Mouse (Mus musculus): ENCODE measurements around the gene Mettl7a2.
A peak's percentile ranks its signal among the peaks of the same experiment; 100 is the strongest.
"Not testable (repeated sequence)": the region's sequence is repeated elsewhere in the genome, so short reads cannot be mapped to it uniquely, and the experiment has no call there.

The Mettl7a2 gene

GRCm38 (mm10) chr15:100352711-100353250 lies at the start of gene Mettl7a2, which contains the start of gene Methig1:
Gene Mettl7a2, plus strand, starts transcription at chr15:100353200.
Gene Methig1, plus strand, starts transcription at chr15:100353149.
- no peak for DNase-seq (ENCODE audit: low spot score in 2 of 2)

GRCm38 (mm10) chr15:100303428-100304018 lies 49.5 kb upstream of the Mettl7a2 start:
- no peak for DNase-seq (ENCODE audit: low spot score in 2 of 2)

- peak; percentile 62 to 83 for DNase-seq (ENCODE audit: low spot score in 2 of 2)
Measured at GRCm38 (mm10) chr15:100304019-100304991, 48.7 kb upstream of the Mettl7a2 start, which contains the start of gene Mettl7a1. Gene Mettl7a1, plus strand, starts transcription at chr15:100304140.

- no peak for DNase-seq (ENCODE audit: low spot score in 2 of 2)
Measured at GRCm38 (mm10) chr15:100306201-100306600, 46.8 kb upstream of the Mettl7a2 start.

DNA sequence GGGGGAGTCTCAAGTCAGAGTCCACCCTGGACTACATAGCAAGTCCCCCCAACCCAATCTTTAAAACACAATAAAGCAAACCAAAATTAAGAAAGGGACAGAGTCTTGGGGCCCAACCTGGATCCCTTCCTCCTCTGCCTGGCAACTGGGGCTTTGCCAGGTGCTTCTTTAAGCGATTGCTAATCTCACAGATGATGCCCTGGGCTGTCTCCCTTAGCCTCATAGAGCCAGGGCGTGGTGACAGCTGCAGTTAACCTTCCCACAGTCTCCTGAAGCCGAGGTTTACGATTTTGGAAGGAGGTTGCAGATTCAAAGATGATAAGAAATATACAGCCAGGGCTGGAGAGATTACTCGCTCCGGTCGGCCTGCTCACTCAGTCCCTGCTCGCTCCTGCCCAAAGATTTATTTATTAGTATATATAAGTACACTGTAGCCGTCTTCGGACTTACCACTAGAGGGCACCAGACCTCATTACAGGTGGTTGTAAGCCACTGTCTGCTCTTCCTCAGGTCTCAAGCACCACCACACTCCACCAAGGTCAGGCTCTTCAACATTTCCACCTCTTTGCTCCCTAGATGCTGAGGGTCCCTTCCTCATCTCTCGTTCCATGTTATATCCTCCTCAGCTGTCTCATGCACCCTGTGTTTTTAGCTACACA lies 45.4 kb upstream of the Mettl7a2 start:
- not testable (repeated sequence) for DNase-seq (ENCODE audit: low spot score in 2 of 2)

GRCm38 (mm10) chr15:100312346-100312745 lies 40.7 kb upstream of the Mettl7a2 start:
- no peak for DNase-seq (ENCODE audit: low spot score in 2 of 2)

DNA sequence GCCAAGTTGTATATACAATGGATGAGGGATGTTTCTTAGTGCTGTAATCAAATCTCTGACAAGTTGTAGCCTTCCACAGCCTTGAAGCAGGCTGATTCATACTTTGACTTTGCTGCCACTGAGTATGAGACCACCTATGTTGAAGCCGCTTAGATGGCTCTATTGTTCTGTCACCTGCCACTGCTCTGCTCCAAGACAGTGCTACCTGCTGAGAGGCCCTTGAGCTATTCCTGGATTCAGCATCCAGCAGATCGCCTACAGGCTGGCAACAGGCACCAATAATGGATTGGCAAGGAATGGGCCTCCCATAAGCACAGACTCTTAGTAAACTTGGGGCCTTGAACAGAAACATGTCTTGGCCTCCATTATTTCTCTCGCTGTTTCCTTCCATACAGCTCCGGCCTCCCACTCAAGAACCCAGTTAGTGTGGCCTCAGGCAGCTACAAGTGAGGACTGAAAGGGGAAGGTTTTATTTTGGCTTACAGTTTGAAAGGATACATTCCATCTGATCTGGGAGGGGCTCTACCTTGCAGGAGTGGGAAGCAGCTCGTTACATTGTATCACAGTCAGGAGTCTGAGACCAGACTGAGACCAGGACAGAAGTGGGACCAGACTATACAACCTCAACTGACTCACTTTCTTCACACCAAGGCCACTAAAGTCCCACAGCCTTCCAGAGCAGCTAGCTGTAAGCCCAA lies 38.4 kb upstream of the Mettl7a2 start:
- no peak for DNase-seq (ENCODE audit: low spot score in 2 of 2)

DNA sequence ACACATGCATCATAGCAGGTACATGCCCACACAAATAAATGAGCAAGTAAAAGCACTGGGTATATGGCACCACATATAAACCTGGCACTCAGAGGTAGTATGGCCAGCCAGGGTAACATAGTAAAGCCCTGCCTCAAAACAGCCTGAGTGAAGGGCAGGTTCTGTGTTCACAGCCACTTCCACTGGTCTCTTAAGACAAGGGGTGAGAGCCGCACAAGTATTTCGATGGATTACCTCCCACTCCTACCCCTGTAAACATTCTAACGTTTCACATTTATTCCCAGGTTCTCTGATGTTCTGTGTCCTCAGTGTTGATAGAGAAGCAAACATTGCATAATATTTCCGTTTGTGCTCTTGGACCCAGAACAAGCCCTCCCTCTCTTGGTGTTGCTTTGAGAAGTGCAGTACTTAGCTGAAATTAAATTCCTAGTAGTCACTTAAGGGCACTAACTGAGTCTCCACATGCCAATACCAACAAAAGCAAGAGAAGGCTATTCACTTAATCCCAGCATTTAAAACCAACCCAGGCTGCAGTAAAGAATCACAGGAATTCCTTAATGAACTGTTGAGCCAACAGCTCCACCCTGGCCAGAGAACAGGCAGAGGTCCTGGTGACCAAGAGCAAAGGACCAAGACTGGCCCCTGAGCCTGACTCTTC lies 34.9 kb upstream of the Mettl7a2 start:
- DNase-seq (ENCODE audit: low spot score in 2 of 2) = not testable (repeated sequence)

- no peak for DNase-seq (ENCODE audit: low spot score in 2 of 2)
Measured at GRCm38 (mm10) chr15:100319884-100320283, 33.1 kb upstream of the Mettl7a2 start.

DNA sequence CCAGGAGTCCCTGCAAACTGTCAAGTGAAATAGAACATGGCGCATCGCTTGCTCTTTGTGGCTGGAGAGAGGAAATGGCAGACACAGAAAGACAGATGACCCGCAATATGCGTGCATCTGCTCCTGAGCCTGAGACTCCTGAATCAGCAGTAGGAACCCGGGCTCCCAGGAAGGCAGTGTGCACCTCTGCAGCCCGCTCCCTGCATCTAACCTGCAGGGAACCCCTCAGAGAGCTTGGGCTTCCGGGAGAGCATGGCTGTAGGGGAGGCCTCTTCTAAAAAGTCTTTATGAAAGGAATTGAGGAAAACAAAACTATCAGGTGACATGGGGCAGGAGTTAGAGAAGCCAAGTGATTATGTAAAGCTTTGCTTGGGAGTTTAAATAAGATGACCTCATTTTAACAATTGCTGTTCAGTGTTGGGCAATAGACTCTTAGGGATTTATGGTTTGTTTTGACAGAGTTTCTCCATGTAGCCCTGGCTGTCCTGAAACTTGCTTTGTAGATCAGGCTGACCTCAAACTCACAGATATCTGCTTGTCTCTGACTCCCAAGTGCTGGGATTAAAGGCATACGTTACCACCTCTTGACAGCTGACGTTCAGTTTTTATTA lies 32.6 kb upstream of the Mettl7a2 start:
- DNase-seq (ENCODE audit: low spot score in 2 of 2) = no peak

- DNase-seq (ENCODE audit: low spot score in 2 of 2) = no peak
Measured at GRCm38 (mm10) chr15:100321134-100321533, 31.9 kb upstream of the Mettl7a2 start.

DNA sequence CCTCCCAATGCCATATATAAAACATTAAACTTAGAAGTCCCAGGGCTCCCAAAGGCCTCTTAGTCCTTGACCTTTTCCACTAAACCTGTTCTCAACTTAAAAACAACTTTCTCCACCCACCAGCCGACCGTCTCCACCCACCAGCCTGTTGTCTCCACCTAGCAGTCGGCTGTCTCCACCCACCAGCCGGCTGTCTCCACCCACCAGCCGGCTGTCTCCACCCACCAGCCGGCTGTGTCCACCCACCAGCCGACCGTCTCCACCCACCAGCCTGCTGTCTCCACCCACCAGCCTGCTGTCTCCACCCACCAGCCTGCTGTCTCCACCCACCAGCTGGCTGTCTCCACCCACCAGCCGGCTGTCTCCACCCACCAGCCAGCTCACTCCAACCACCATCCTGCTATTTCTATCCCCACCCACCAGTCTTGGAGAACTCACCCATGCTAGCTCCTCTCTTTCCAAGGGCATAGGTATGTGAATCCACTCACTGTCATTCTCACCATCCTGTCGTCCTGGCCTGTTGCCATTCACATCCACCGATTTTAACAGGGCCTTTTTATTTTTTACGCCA lies 28.9 kb upstream of the Mettl7a2 start:
- peak in 1 of 2 experiments; percentile 24 for DNase-seq (ENCODE audit: low spot score in 2 of 2)

- DNase-seq (ENCODE audit: low spot score in 2 of 2) = no peak
Measured at GRCm38 (mm10) chr15:100325235-100325634, 27.8 kb upstream of the Mettl7a2 start.

DNA sequence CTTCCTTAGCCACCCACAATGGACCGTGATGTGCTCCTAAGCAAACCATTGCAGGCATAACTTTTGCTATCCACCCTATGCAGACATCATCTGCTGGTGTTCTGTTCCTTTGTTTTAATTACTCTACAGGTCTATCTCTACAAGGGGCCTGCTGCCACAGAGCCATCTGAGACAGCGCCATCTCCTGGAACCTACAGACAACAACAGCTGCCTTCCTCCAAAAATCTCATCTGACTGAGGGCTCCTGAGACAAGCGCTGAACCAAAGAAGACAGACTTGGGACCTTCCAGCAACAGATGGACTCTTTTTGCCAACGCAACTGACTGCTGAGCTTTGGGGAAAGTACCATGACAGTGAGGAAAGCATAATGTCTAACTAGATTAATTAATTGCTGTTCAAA lies 24.9 kb upstream of the Mettl7a2 start:
- DNase-seq (ENCODE audit: low spot score in 2 of 2) = not testable (repeated sequence)

- not testable (repeated sequence) for DNase-seq (ENCODE audit: low spot score in 2 of 2)
Measured at GRCm38 (mm10) chr15:100329336-100329735, 23.7 kb upstream of the Mettl7a2 start.

DNA sequence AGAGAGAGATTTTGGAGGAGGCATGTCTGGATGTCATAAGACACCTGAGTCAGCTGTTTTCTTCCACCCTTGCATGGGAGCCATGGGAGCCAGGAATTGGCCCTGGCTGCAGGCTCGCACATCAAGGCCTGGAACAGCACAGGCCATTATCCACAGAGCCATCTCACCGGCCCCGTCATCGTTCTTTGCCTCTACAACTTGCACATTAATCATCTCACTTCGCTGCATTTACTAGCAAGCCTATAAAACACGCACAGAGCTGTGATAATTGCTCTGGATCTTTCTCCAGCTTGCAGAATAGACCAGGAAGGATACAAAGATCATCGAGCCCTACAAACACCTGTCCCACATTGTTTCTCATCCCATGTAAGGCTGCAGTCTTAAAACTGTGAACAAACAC lies 22.3 kb upstream of the Mettl7a2 start:
- DNase-seq (ENCODE audit: low spot score in 2 of 2) = no peak

DNA sequence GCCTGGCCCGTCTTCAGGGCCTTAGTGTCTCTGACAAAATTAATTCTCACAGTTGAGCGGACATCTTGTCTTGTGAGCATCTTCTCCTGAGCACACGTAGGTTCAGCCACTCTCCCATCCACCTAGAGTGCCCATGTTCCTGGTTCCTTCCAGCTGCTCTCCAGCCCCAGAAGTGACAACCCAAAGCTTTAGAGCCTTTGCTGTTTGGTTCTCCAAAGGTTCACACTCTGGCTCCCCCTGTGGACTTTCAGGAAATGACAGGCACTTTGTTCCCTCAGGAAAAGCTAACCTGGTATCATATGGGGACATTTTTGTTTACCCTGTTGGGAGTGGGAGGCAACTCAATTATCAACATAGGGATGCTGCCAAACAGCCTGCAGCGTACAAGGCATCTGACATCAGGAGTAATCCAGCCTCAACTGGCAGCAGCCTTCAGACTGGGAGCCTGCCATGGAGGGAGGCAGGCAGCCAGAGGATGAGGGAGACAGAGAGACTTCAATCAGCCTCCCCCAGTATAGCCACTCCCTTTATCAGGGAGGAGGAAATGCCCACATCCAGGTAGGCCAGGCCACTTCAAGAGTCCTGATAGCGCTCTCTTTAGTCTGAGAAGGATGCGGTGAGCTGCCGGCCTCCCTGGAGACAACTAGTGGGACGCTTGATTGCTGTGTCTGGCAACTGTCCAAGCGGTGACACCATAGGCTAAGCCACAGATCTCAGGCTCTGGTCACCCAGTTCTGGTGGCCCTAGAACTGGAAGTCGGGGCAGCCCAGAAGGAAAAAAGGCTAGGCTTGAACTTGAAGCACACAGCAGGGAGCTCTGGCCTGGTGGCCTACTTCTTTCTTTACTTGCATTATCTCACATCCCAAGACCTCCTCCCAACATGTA lies 20.7 kb upstream of the Mettl7a2 start:
- DNase-seq (ENCODE audit: low spot score in 2 of 2) = not testable (repeated sequence)

DNA sequence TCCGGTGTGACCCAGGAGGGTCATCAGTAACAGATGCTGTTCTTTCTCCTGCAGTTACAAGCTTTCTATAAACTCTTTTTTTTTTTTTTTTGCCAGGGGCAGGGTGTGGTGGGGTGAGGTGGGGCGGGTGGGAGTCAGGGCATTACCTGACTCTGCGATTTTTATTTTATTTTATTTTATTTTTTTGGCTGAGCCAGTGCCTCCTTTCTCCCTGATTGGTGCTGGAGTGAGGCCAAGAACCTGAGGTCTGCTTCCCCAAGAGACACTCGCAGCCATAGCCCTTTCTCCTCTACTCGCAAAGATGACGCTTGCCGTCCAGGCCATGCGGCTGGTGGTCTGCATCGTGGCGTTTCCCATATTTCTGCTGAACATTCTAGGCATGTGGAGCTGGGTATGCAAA lies 18.4 kb upstream of the Mettl7a2 start, which contains the start of gene Mettl7a3:
Gene Mettl7a3, plus strand, starts transcription at position 301 of the 400 bp plus-strand sequence.
- no peak for DNase-seq (ENCODE audit: low spot score in 2 of 2)

GRCm38 (mm10) chr15:100337328-100337727 lies 15.7 kb upstream of the Mettl7a2 start:
- not testable (repeated sequence) for DNase-seq (ENCODE audit: low spot score in 2 of 2)

All from frontal cortex, postnatal 10 days (tissue).